ENCODE assay signal across 8 mouse cellular contexts in genomic region chr11:98938701-98939083, GRCm38 (mm10). TPM values are rescaled to one million over a fixed set of nuclear protein-coding genes. Genes with fewer than 3 reads are reported as not detected.
A peak's percentile ranks its signal among the peaks of the same experiment; 100 is the strongest.
DNase-seq lines count a peak whose midpoint lies in the region; ATAC-seq and TF ChIP-seq lines count a peak whose summit lies in the region.

No protein-coding gene starts in this region.

- no peak overlapping the region for H3K27ac ChIP-seq in testis, adult 2 months (ENCODE audit: control insufficient read depth, insufficient read depth, low read depth, low read length)
- H3K27ac ChIP-seq in liver, embryonic 13.5 days = no peak overlapping the region

- TF ChIP-seq POLR2A in testis, adult 2 months (IDR thresholded peaks at IDR 0.05; ENCODE audit: control insufficient read depth, low read depth, low read length) = no peak

- no peaks in the 10 kb centered on the region for H3K36me3 ChIP-seq in testis, adult 2 months (ENCODE audit: control insufficient read depth, insufficient read depth, low read length)
- no peaks in the 10 kb centered on the region for H3K36me3 ChIP-seq in liver, embryonic 13.5 days

- peaks cover 70% of the 10 kb centered on the region for H3K4me1 ChIP-seq in testis, adult 2 months (ENCODE audit: control insufficient read depth, insufficient read depth, low read length)
- peaks cover 84% of the 10 kb centered on the region for H3K4me1 ChIP-seq in liver, embryonic 13.5 days (replicated peaks)

- no peaks in the 10 kb centered on the region for H3K27me3 ChIP-seq in testis, adult 2 months (ENCODE audit: control insufficient read depth, insufficient read depth, low read length)
- H3K27me3 ChIP-seq in liver, embryonic 13.5 days = peaks cover 75% of the 10 kb centered on the region

- H3K4me2 ChIP-seq in liver, embryonic 13.5 days = peak overlapping the region; percentile 89

- intact Hi-C loops in left cerebral cortex, postnatal 4 days (cut with DNase I) = no loop called here

- WGBS in liver, embryonic 13.5 days (ENCODE audit: insufficient replicate concordance) = 39% methylated on average over 7 of the region's 7 CpGs

- no peak for TF ChIP-seq CTCF in testis, adult 2 months (IDR thresholded peaks at IDR 0.05; ENCODE audit: control insufficient read depth, insufficient read depth, insufficient replicate concordance, low read depth, low read length)

- no peaks in the 10 kb centered on the region for H3K9me3 ChIP-seq in liver, embryonic 13.5 days (replicated peaks)

- DNase-seq in cerebellum, adult 9-11 months = peak; percentile 68
- no peak for DNase-seq in cerebellum, adult 11 months
- DNase-seq in testis, postnatal 10 days (ENCODE audit: low spot score) = no peak
- DNase-seq in liver, embryonic 13.5 days = no peak
- no peak for DNase-seq in B cell, adult 2 months
- DNase-seq in gastrocnemius, adult 18-20 months (ENCODE audit: low spot score) = no peak
- no peak for DNase-seq in left cerebral cortex, postnatal 4 days

- H3K4me3 ChIP-seq in testis, adult 2 months (ENCODE audit: control insufficient read depth, low read depth, low read length) = peak overlapping the region; percentile 91
- peak overlapping the region; percentile 66 for H3K4me3 ChIP-seq in liver, embryonic 13.5 days (replicated peaks)

- no peak for ATAC-seq in liver, embryonic 13.5 days (ENCODE audit: low read depth)

- peak overlapping the region; percentile 73; the same call in 1 of the 2 replicates for H3K9ac ChIP-seq in liver, embryonic 13.5 days

RNA-seq across cellular contexts. Expression of gene Rara, which starts 11.1 kb away (rescaled TPM):
- polyA plus RNA-seq in testis, adult 2 months (2012; rRNA removed) = 18.7 and 20.1 TPM in 2 replicates
- 3.4 and 3.8 TPM in 2 replicates for polyA plus RNA-seq in liver, embryonic 13.5 days (2015; fragmentation: Nextera tagmentation; extraction: Ambion mirVana)
- 10 to 100 TPM; 12.9 to 13.2 TPM for total RNA-seq in gastrocnemius, adult 18-20 months (2021)
- total RNA-seq in left cerebral cortex, postnatal 4 days (2021) = 10 to 100 TPM; 20.3 to 21.5 TPM

RNA-seq across cellular contexts. Expression of gene Cdc6, which starts 31.1 kb away (rescaled TPM):
- polyA plus RNA-seq in testis, adult 2 months (2012; rRNA removed) = 2.5 and 2.9 TPM in 2 replicates
- 69.1 and 79.8 TPM in 2 replicates for polyA plus RNA-seq in liver, embryonic 13.5 days (2015; fragmentation: Nextera tagmentation; extraction: Ambion mirVana)
- total RNA-seq in gastrocnemius, adult 18-20 months (2021) = under 1 TPM; 0.09 to 0.26 TPM
- 1 to 10 TPM; 1.4 to 1.8 TPM for total RNA-seq in left cerebral cortex, postnatal 4 days (2021)

RNA-seq across cellular contexts. Expression of gene Gjd3, which starts 44.1 kb away (rescaled TPM):
- 13.6 and 23.8 TPM in 2 replicates for polyA plus RNA-seq in testis, adult 2 months (2012; rRNA removed)
- not detected in 2 replicates for polyA plus RNA-seq in liver, embryonic 13.5 days (2015; fragmentation: Nextera tagmentation; extraction: Ambion mirVana)
- total RNA-seq in gastrocnemius, adult 18-20 months (2021) = not detected
- 1 to 10 TPM; 2.2 to 3.4 TPM for total RNA-seq in left cerebral cortex, postnatal 4 days (2021)
